ENCODE assay signal across 8 mouse cellular contexts in genomic region chr8:104541515-104541880, GRCm38 (mm10). TPM values are rescaled to one million over a fixed set of nuclear protein-coding genes. Genes with fewer than 3 reads are reported as not detected.
A peak's percentile ranks its signal among the peaks of the same experiment; 100 is the strongest.
DNase-seq lines count a peak whose midpoint lies in the region; ATAC-seq and TF ChIP-seq lines count a peak whose summit lies in the region.

No protein-coding gene starts in this region.

- H3K9me3 ChIP-seq in heart, embryonic 11.5 days (replicated peaks; ENCODE audit: control insufficient read depth, low read length) = no peaks in the 10 kb centered on the region
- H3K9me3 ChIP-seq in ES-E14 (ENCODE audit: control insufficient read depth, insufficient read depth, low read depth, low read length) = no peaks in the 10 kb centered on the region
- H3K9me3 ChIP-seq in liver, postnatal 0 days (ENCODE audit: low read length) = no peaks in the 10 kb centered on the region

- H3K36me3 ChIP-seq in heart, embryonic 11.5 days (ENCODE audit: control insufficient read depth, insufficient read depth, low read length) = no peaks in the 10 kb centered on the region
- no peaks in the 10 kb centered on the region for H3K36me3 ChIP-seq in ES-E14 (ENCODE audit: control insufficient read depth, insufficient read depth, low read length, poor library complexity, severe bottlenecking)
- H3K36me3 ChIP-seq in liver, postnatal 0 days (replicated peaks; ENCODE audit: insufficient read depth, low read length) = no peaks in the 10 kb centered on the region

- no peak for TF ChIP-seq CTCF in liver, postnatal 0 days (IDR thresholded peaks at IDR 0.05; ENCODE audit: low read depth)

- no peak for ATAC-seq in heart, embryonic 11.5 days (replicated peaks; ENCODE audit: insufficient number of reproducible peaks, low FRiP score, low TSS enrichment)
- peak; percentile 29 for ATAC-seq in granulocyte monocyte progenitor cell, adult 5-6 weeks (replicated peaks; ENCODE audit: poor library complexity, severe bottlenecking)
- no peak for ATAC-seq in liver, postnatal 0 days

- peak overlapping the region; percentile 98 for H3K4me2 ChIP-seq in heart, embryonic 11.5 days
- H3K4me2 ChIP-seq in liver, postnatal 0 days (ENCODE audit: low read depth, low read length) = peak overlapping the region; percentile 80

- DNase-seq in heart, postnatal 14 days = no peak
- DNase-seq in ES-E14 (ENCODE audit: low read depth, low spot score) = no peak
- DNase-seq in liver, postnatal 0 days = no peak
- DNase-seq in ovary, postnatal 36 days (ENCODE audit: low spot score) = no peak
- DNase-seq in right cerebral cortex, postnatal 36 days (ENCODE audit: low spot score in 2 of 2) = no peak
- no peak for DNase-seq in adrenal gland, postnatal 25 days

- no peak for TF ChIP-seq EP300 in liver, postnatal 0 days (IDR thresholded peaks at IDR 0.05; ENCODE audit: low read depth)

- no peak overlapping the region for H3K27ac ChIP-seq in heart, embryonic 11.5 days (ENCODE audit: low read depth, low read length)
- no peak overlapping the region for H3K27ac ChIP-seq in ES-E14 (ENCODE audit: insufficient read depth, low read depth, low read length, poor library complexity, severe bottlenecking)
- H3K27ac ChIP-seq in liver, postnatal 0 days (ENCODE audit: low read depth) = no peak overlapping the region

- H3K27me3 ChIP-seq in heart, embryonic 11.5 days (ENCODE audit: control insufficient read depth, insufficient read depth, low read length) = peaks cover 56% of the 10 kb centered on the region
- peaks cover 38% of the 10 kb centered on the region for H3K27me3 ChIP-seq in liver, postnatal 0 days (ENCODE audit: insufficient read depth, low read length)

- 0 out of 2 replicates have a peak, but pooled peaks cover 4% of the 10 kb centered on the region for H3K4me1 ChIP-seq in heart, embryonic 11.5 days (ENCODE audit: control insufficient read depth, insufficient read depth, low read length)
- no peaks in the 10 kb centered on the region for H3K4me1 ChIP-seq in ES-E14 (ENCODE audit: control insufficient read depth in 2 of 2, insufficient read depth in 2 of 2, low read length in 2 of 2, poor library complexity in 1 of 2)
- peaks cover 14% of the 10 kb centered on the region for H3K4me1 ChIP-seq in liver, postnatal 0 days (ENCODE audit: insufficient read depth)

- H3K9ac ChIP-seq in heart, embryonic 11.5 days (ENCODE audit: low read depth, low read length) = peak overlapping the region; percentile 66; the same call in 1 of the 2 replicates
- H3K9ac ChIP-seq in ES-E14 (ENCODE audit: insufficient read depth, low read depth, low read length, poor library complexity, severe bottlenecking) = no peak overlapping the region
- H3K9ac ChIP-seq in liver, postnatal 0 days (replicated peaks) = no peak overlapping the region

- in situ Hi-C loops in ES-E14 (cut with MboI; ENCODE audit: low sequenced_read_pairs in 2 of 2, unreplicated experiment in 2 of 2) = no loop called here

- peak overlapping the region; percentile 61 for H3K4me3 ChIP-seq in heart, embryonic 11.5 days (ENCODE audit: low read depth, low read length)
- peak overlapping the region; percentile 73 to 80 for H3K4me3 ChIP-seq in ES-E14 (ENCODE audit: insufficient read depth in 1 of 2, low read depth in 1 of 2, low read length in 2 of 2, poor library complexity in 1 of 2, severe bottlenecking in 1 of 2)
- peak overlapping the region; percentile 49 for H3K4me3 ChIP-seq in liver, postnatal 0 days (ENCODE audit: low read depth, low read length)

- intact Hi-C loops in heart, postnatal 14 days (cut with DNase I) = no loop called here

- WGBS in heart, embryonic 11.5 days (ENCODE audit: insufficient replicate concordance) = 12% methylated on average over 8 of the region's 8 CpGs
- 7% methylated on average over 8 of the region's 8 CpGs for WGBS in liver, postnatal 0 days (ENCODE audit: insufficient replicate concordance)

TF ChIP-seq in ES-E14, 5 proteins besides CTCF, POLR2A, EP300 and RAD21:
- no peak for TF ChIP-seq ZNF384 (IDR thresholded peaks at IDR 0.05; ENCODE audit: low read depth, low read length)
- no peak for TF ChIP-seq ZC3H11A (IDR thresholded peaks at IDR 0.05; ENCODE audit: borderline replicate concordance, low read depth, low read length)
- TF ChIP-seq MAFK (IDR thresholded peaks at IDR 0.05; ENCODE audit: insufficient read depth, low read depth, low read length) = no peak
- TF ChIP-seq CHD2 (IDR thresholded peaks at IDR 0.05; ENCODE audit: low read depth, low read length) = no peak
- TF ChIP-seq HCFC1 (IDR thresholded peaks at IDR 0.05; ENCODE audit: borderline replicate concordance, insufficient read depth, low read length) = no peak
TF ChIP-seq in ES-E14: peak in this region for 0.

RNA-seq across cellular contexts. Expression of gene Car7, which starts 7.0 kb away (rescaled TPM):
- polyA plus RNA-seq in heart, embryonic 11.5 days (2014; fragmentation: Nextera tagmentation; extraction: Ambion mirVana) = 0.34 and 0.68 TPM in 2 replicates
- total RNA-seq in heart, postnatal 14 days (2021) = 1 to 10 TPM; 4.8 to 4.9 TPM
- total RNA-seq in ES-E14 (2012; rRNA removed) = 0.90 and 1.1 TPM in 2 replicates
- total RNA-seq in granulocyte monocyte progenitor cell, adult 5-6 weeks (2014; fragmentation: Nextera tagmentation) = not detected in 2 replicates
- 0.52 TPM in 1 of 2 replicates, not detected in the other for total RNA-seq in granulocyte monocyte progenitor cell, adult 5-6 weeks (2017)
- polyA plus RNA-seq in liver, postnatal 0 days (2015; fragmentation: Nextera tagmentation; extraction: Ambion mirVana) = 2.1 and 3.5 TPM in 2 replicates
- total RNA-seq in adrenal gland, postnatal 25 days (2021) = 2.3 and 2.6 TPM in 2 replicates

RNA-seq across cellular contexts. Expression of gene Nae1, which starts 7.1 kb away (rescaled TPM):
- polyA plus RNA-seq in heart, embryonic 11.5 days (2014; fragmentation: Nextera tagmentation; extraction: Ambion mirVana) = 78.1 and 88.6 TPM in 2 replicates
- 10 to 100 TPM; 28.3 to 30.0 TPM for total RNA-seq in heart, postnatal 14 days (2021)
- total RNA-seq in ES-E14 (2012; rRNA removed) = 29.9 and 42.8 TPM in 2 replicates
- 38.8 and 62.4 TPM in 2 replicates for total RNA-seq in granulocyte monocyte progenitor cell, adult 5-6 weeks (2014; fragmentation: Nextera tagmentation)
- 64.6 and 109 TPM in 2 replicates for total RNA-seq in granulocyte monocyte progenitor cell, adult 5-6 weeks (2017)
- 24.3 and 24.4 TPM in 2 replicates for polyA plus RNA-seq in liver, postnatal 0 days (2015; fragmentation: Nextera tagmentation; extraction: Ambion mirVana)
- 39.4 and 43.1 TPM in 2 replicates for total RNA-seq in adrenal gland, postnatal 25 days (2021)

RNA-seq across cellular contexts. Expression of gene Terb1, which starts 31.8 kb away (rescaled TPM):
- polyA plus RNA-seq in heart, embryonic 11.5 days (2014; fragmentation: Nextera tagmentation; extraction: Ambion mirVana) = 0.39 TPM in 1 of 2 replicates, not detected in the other
- total RNA-seq in heart, postnatal 14 days (2021) = not detected
- total RNA-seq in ES-E14 (2012; rRNA removed) = 0.26 and 0.45 TPM in 2 replicates
- not detected in 2 replicates for total RNA-seq in granulocyte monocyte progenitor cell, adult 5-6 weeks (2014; fragmentation: Nextera tagmentation)
- total RNA-seq in granulocyte monocyte progenitor cell, adult 5-6 weeks (2017) = not detected in 2 replicates
- polyA plus RNA-seq in liver, postnatal 0 days (2015; fragmentation: Nextera tagmentation; extraction: Ambion mirVana) = 0.05 and 0.06 TPM in 2 replicates
- not detected in 2 replicates for total RNA-seq in adrenal gland, postnatal 25 days (2021)

RNA-seq across cellular contexts. Expression of gene Pdp2, which starts 49.8 kb away (rescaled TPM):
- polyA plus RNA-seq in heart, embryonic 11.5 days (2014; fragmentation: Nextera tagmentation; extraction: Ambion mirVana) = 9.5 and 10.2 TPM in 2 replicates
- total RNA-seq in heart, postnatal 14 days (2021) = 10 to 100 TPM; 17.0 to 18.2 TPM
- 11.2 and 13.5 TPM in 2 replicates for total RNA-seq in ES-E14 (2012; rRNA removed)
- 9.6 and 13.1 TPM in 2 replicates for total RNA-seq in granulocyte monocyte progenitor cell, adult 5-6 weeks (2014; fragmentation: Nextera tagmentation)
- 10.3 and 11.4 TPM in 2 replicates for total RNA-seq in granulocyte monocyte progenitor cell, adult 5-6 weeks (2017)
- 10.0 and 10.1 TPM in 2 replicates for polyA plus RNA-seq in liver, postnatal 0 days (2015; fragmentation: Nextera tagmentation; extraction: Ambion mirVana)
- total RNA-seq in adrenal gland, postnatal 25 days (2021) = 31.0 and 32.4 TPM in 2 replicates
